ENCODE assay signal across 8 mouse cellular contexts in genomic region chr4:40239409-40240271, GRCm38 (mm10). TPM values are rescaled to one million over a fixed set of nuclear protein-coding genes. Genes with fewer than 3 reads are reported as not detected.
DNase-seq lines count a peak whose midpoint lies in the region; ATAC-seq and TF ChIP-seq lines count a peak whose summit lies in the region.

Ddx58 (minus strand) TSS chr4:40239828.

- no peaks in the 10 kb centered on the region for H3K9me3 ChIP-seq in forebrain, embryonic 13.5 days (replicated peaks)
- H3K9me3 ChIP-seq in hindbrain, embryonic 11.5 days (ENCODE audit: control insufficient read depth, low read length), result no peaks in the 10 kb centered on the region
- H3K9me3 ChIP-seq in limb, embryonic 14.5 days (ENCODE audit: control insufficient read depth, low read length), result no peaks in the 10 kb centered on the region
- H3K9me3 ChIP-seq in midbrain, embryonic 14.5 days (ENCODE audit: control insufficient read depth, low read length), result no peaks in the 10 kb centered on the region

- DNase-seq in frontal cortex, postnatal 10 days (ENCODE audit: low spot score in 2 of 2), result no peak
- no peak for DNase-seq in adrenal gland, postnatal 4 days (ENCODE audit: low spot score in 2 of 2)
- DNase-seq in hindbrain, embryonic 11.5 days (ENCODE audit: low spot score), result peak; percentile 56
- no peak for DNase-seq in limb, embryonic 14.5 days (ENCODE audit: low spot score)
- DNase-seq in midbrain, embryonic 14.5 days, result peak; percentile 71
- peak; percentile 41 for DNase-seq in thymus, postnatal 14 days

- H3K36me3 ChIP-seq in forebrain, embryonic 13.5 days (ENCODE audit: poor library complexity, severe bottlenecking), result no peaks in the 10 kb centered on the region
- no peaks in the 10 kb centered on the region for H3K36me3 ChIP-seq in hindbrain, embryonic 11.5 days (ENCODE audit: control insufficient read depth, insufficient read depth, low read length)
- H3K36me3 ChIP-seq in limb, embryonic 14.5 days (ENCODE audit: control insufficient read depth, insufficient read depth, low read length), result no peaks in the 10 kb centered on the region
- no peaks in the 10 kb centered on the region for H3K36me3 ChIP-seq in midbrain, embryonic 14.5 days (ENCODE audit: control insufficient read depth, insufficient read depth, low read length)

- H3K4me2 ChIP-seq in forebrain, embryonic 13.5 days, result peak within 1 kb of the TSS; percentile 82
- H3K4me2 ChIP-seq in hindbrain, embryonic 11.5 days (replicated peaks; ENCODE audit: low read depth, low read length), result peak within 1 kb of the TSS; percentile 78
- H3K4me2 ChIP-seq in limb, embryonic 14.5 days (replicated peaks; ENCODE audit: low read depth, low read length, severe bottlenecking), result peak within 1 kb of the TSS; percentile 79
- H3K4me2 ChIP-seq in midbrain, embryonic 14.5 days (ENCODE audit: low read length), result peak within 1 kb of the TSS; percentile 77

- ATAC-seq in frontal cortex, adult (ENCODE audit: low TSS enrichment), result peak; percentile 65
- ATAC-seq in forebrain, embryonic 13.5 days, result peak; percentile 74
- peak; percentile 69 for ATAC-seq in hindbrain, embryonic 11.5 days (ENCODE audit: low FRiP score)
- ATAC-seq in limb, embryonic 14.5 days (ENCODE audit: low FRiP score, low read depth), result peak; percentile 74; the same call in 1 of the 2 replicates
- no peak; the same call in 1 of the 2 replicates for ATAC-seq in midbrain, embryonic 14.5 days (ENCODE audit: low FRiP score, low TSS enrichment)

- peak within 1 kb of the TSS; percentile 63 for H3K9ac ChIP-seq in forebrain, embryonic 13.5 days
- peak within 1 kb of the TSS; percentile 47; the same call in 1 of the 2 replicates for H3K9ac ChIP-seq in hindbrain, embryonic 11.5 days (ENCODE audit: low read depth, low read length)
- peak within 1 kb of the TSS; percentile 58 for H3K9ac ChIP-seq in limb, embryonic 14.5 days (ENCODE audit: low read depth, low read length, severe bottlenecking)
- H3K9ac ChIP-seq in midbrain, embryonic 14.5 days (replicated peaks; ENCODE audit: low read length), result peak within 1 kb of the TSS; percentile 39; the same call in 1 of the 2 replicates

- H3K27me3 ChIP-seq in forebrain, embryonic 13.5 days, result 0 out of 2 replicates have a peak, but pooled peaks cover 5% of the 10 kb centered on the region
- no peaks in the 10 kb centered on the region for H3K27me3 ChIP-seq in hindbrain, embryonic 11.5 days (ENCODE audit: control insufficient read depth, insufficient read depth, low read length)
- H3K27me3 ChIP-seq in limb, embryonic 14.5 days (ENCODE audit: control insufficient read depth, insufficient read depth, low read length), result no peaks in the 10 kb centered on the region
- no peaks in the 10 kb centered on the region for H3K27me3 ChIP-seq in midbrain, embryonic 14.5 days (ENCODE audit: control insufficient read depth, insufficient read depth, low read length)

- no peak for TF ChIP-seq POLR2A in limb, embryonic 14.5 days (IDR thresholded peaks at IDR 0.05; ENCODE audit: borderline replicate concordance, extremely low read depth, insufficient read depth, insufficient read length)

- peaks cover 10% of the 10 kb centered on the region for H3K4me1 ChIP-seq in forebrain, embryonic 13.5 days
- no peaks in the 10 kb centered on the region for H3K4me1 ChIP-seq in hindbrain, embryonic 11.5 days (replicated peaks; ENCODE audit: control insufficient read depth, insufficient read depth, low read length)
- no peaks in the 10 kb centered on the region; the same call in 1 of the 2 replicates for H3K4me1 ChIP-seq in limb, embryonic 14.5 days (ENCODE audit: control insufficient read depth, insufficient read depth, low read length)
- 0 out of 2 replicates have a peak, but pooled peaks cover 6% of the 10 kb centered on the region for H3K4me1 ChIP-seq in midbrain, embryonic 14.5 days (ENCODE audit: control insufficient read depth, insufficient read depth, low read length)

- no peak within 1 kb of the TSS for H3K27ac ChIP-seq in forebrain, embryonic 13.5 days
- H3K27ac ChIP-seq in hindbrain, embryonic 11.5 days (ENCODE audit: low read depth, low read length), result no peak within 1 kb of the TSS
- no peak within 1 kb of the TSS; the same call in 1 of the 2 replicates for H3K27ac ChIP-seq in limb, embryonic 14.5 days (replicated peaks; ENCODE audit: low read depth, low read length)
- H3K27ac ChIP-seq in midbrain, embryonic 14.5 days (replicated peaks; ENCODE audit: low read depth, low read length), result no peak within 1 kb of the TSS

- WGBS in forebrain, embryonic 13.5 days, result 4% methylated on average over 35 of the region's 35 CpGs
- 5% methylated on average over 35 of the region's 35 CpGs for WGBS in hindbrain, embryonic 11.5 days
- WGBS in limb, embryonic 14.5 days, result 5% methylated on average over 34 of the region's 35 CpGs
- WGBS in midbrain, embryonic 14.5 days, result 4% methylated on average over 35 of the region's 35 CpGs

- H3K4me3 ChIP-seq in forebrain, embryonic 13.5 days, result peak within 1 kb of the TSS; percentile 52
- peak within 1 kb of the TSS; percentile 46 for H3K4me3 ChIP-seq in hindbrain, embryonic 11.5 days (ENCODE audit: low read depth, low read length)
- H3K4me3 ChIP-seq in limb, embryonic 14.5 days (replicated peaks; ENCODE audit: low read length), result peak within 1 kb of the TSS; percentile 53
- peak within 1 kb of the TSS; percentile 39 for H3K4me3 ChIP-seq in midbrain, embryonic 14.5 days (replicated peaks; ENCODE audit: low read depth, low read length)

RNA-seq across cellular contexts. Expression of gene Ddx58, which starts in this region (rescaled TPM):
- total RNA-seq in adrenal gland, postnatal 4 days (2021), result 10 to 100 TPM; 22.7 to 23.4 TPM
- polyA plus RNA-seq in forebrain, embryonic 13.5 days (2015; fragmentation: Nextera tagmentation; extraction: Ambion mirVana), result 1.5 and 2.0 TPM in 2 replicates
- 3.3 and 5.7 TPM in 2 replicates for polyA plus RNA-seq in hindbrain, embryonic 11.5 days (2014; fragmentation: Nextera tagmentation; extraction: Ambion mirVana)
- 10.3 TPM in 2 replicates for polyA plus RNA-seq in limb, embryonic 14.5 days (2012; rRNA removed)
- 10.7 and 11.0 TPM in 2 replicates for polyA plus RNA-seq in limb, embryonic 14.5 days (2014; fragmentation: Nextera tagmentation; extraction: Ambion mirVana)
- polyA plus RNA-seq in midbrain, embryonic 14.5 days (2014; fragmentation: Nextera tagmentation; extraction: Ambion mirVana), result 1.9 and 3.7 TPM in 2 replicates

Comparison
In these comparisons a context has a peak if more than half of its experiments do, and no peak if none do; other contexts are left out.
1. DNase-seq: peak in hindbrain, embryonic 11.5 days (single experiment), midbrain, embryonic 14.5 days (single experiment) and thymus, postnatal 14 days (single experiment); none in frontal cortex, postnatal 10 days (0 of 2), adrenal gland, postnatal 4 days (0 of 2) and limb, embryonic 14.5 days (single experiment).
2. Peak in every context shown above with its lines, with median percentiles within 50 percentile points of each other: H3K4me2 ChIP-seq, H3K4me3 ChIP-seq and H3K9ac ChIP-seq.